Mouse (Mus musculus): ENCODE measurements around the gene Cd300e. TPM values are rescaled to one million over a fixed set of nuclear protein-coding genes. Genes with fewer than 3 reads are reported as not detected.
"Not testable (repeated sequence)": the region's sequence is repeated elsewhere in the genome, so short reads cannot be mapped to it uniquely, and the experiment has no call there.

Gene Cd300e
- total RNA-seq, 2 experiments from 2014 or later = not detected

DNA sequence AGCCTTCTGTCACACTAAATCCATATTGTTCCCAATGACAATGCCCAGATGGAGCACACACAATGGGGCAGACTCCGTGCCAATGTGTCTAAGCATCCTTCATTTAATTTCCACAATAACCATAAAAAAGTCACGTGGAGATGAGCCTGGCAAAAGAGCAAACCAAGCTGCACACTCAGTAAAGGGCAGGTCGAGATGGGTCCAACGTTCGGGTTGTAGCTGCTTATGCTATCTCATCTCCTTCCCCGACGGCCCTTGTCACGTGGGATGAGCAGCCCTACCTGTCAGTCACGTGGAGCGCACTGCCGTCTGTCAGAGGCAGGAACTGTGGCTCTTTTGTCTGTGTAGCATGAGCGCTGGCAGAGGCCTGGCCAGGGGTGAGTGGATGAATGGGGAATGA, 22.6 kb upstream of the Cd300e start:
- no peak for ATAC-seq (replicated peaks; ENCODE audit: low FRiP score, low TSS enrichment, poor library complexity, severe bottlenecking)

DNA sequence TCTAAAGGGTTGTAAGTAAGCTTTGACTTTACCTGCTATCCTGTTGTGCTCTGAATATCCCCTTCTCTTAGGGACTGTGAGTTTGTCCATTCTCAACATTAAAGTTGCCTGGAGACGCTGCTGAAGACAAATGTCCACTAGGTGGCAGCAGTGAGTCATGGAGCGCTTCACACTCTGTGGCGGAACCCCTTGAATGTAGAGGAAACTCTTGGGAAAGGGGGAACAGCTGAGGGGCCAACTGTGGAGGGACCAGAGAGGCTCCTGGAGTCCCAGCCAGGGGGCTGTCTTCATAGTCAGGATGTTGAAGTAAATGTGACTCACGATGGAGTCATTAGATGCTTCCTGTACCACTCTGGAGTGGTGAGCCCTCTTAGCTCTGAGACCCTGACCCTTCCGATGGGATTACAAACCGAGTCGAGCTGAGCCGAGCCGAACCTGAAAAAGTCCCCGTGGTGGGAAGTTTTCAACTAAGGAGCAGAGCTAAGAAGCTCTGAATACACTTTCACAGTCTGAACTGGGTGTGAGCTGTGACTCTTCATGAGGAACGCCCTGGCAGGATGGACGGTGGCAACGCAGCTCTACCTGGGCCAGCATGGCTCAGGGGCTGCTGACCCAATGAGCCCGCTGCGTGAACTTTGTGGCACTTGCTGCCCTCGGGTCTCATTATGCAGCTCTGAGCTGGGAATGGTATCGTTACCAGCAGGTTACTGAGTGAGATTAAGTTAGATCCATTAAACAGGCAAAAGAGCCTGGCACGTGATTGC, 21.6 kb upstream of the Cd300e start:
- ATAC-seq (replicated peaks; ENCODE audit: low FRiP score, low TSS enrichment, poor library complexity, severe bottlenecking) = peak; percentile 80

DNA sequence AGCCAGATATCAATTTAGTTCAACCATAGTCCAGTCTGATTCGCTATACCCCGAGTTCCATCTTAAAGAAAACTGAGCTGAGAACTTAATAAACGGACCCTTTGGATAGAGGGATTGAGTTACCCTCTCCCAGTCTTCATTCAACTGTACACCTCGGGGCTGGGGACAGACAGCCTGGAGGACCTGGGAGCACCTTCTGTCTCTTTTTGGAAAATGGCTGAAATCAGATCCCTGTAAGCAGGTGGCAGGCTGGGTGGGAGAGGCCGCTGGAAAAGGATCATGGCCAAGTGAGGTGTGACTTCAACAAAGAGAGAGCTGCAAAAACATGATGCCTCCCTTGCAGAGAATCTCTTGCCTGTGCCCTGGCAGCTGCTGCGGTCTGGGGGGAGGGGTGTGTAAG, 20.2 kb upstream of the Cd300e start:
- ATAC-seq (replicated peaks; ENCODE audit: low FRiP score, low TSS enrichment, poor library complexity, severe bottlenecking) = no peak

DNA sequence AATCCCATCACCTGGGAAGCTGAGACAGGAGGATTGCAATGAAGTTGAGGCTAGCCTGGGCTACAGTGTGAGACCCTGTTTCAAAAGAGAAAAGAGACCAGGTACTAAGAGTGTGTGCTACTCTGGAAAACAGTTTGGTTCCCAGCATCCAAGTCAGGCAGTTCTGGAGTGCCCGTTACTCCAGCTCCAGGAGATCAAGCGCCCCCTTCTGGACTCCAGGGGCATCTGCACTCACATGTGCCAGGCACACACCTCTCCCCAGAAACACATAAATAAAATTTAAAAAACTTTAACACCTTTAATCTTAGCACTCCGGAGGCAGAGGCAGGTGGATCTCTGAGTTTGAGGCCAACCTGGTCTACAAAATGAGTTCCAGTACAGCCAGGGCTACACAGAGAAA, 19.4 kb upstream of the Cd300e start:
- ATAC-seq (replicated peaks; ENCODE audit: low FRiP score, low TSS enrichment, poor library complexity, severe bottlenecking) = no peak

DNA sequence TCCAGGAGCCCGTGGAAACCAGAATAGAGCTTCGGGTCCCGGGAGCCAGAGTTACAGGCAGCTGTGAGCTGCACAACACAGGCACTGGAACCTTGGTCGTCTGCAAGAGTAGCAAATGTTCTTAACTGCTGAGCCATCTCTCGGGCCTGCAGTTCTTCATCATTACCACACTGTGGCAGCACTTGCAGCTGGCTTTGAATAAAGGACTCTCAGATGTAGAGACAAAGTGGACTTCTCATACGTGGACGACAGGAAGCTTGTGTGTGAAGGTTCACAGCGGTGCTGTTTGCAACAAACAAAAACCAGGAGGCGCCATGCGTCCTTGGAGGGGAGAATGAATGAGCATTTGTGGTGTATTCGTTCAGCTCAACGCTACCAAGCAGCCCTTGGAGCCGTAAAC, 18.9 kb upstream of the Cd300e start:
- ATAC-seq (replicated peaks; ENCODE audit: low FRiP score, low TSS enrichment, poor library complexity, severe bottlenecking) = peak; percentile 69; the same call in 1 of the 2 replicates

DNA sequence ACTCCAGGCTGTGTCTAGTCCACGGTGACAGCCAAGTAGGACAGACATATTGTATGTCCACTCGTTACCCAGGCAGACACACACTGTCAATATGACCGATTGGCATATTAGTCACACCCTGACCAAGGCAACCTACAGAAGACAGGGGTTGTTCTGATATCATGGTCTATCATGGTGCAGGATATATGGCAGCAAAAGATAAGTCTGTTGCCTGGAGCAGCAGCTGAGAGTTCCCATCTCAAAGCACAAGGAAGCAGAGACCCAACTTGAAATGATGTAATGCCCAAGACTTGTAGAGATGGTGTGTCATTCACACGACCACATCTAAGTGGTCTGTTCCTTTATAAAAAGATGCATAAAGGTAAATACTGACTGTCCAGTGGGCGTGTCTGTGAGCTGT, 16.7 kb upstream of the Cd300e start:
- ATAC-seq (replicated peaks; ENCODE audit: low FRiP score, low TSS enrichment, poor library complexity, severe bottlenecking) = no peak

DNA sequence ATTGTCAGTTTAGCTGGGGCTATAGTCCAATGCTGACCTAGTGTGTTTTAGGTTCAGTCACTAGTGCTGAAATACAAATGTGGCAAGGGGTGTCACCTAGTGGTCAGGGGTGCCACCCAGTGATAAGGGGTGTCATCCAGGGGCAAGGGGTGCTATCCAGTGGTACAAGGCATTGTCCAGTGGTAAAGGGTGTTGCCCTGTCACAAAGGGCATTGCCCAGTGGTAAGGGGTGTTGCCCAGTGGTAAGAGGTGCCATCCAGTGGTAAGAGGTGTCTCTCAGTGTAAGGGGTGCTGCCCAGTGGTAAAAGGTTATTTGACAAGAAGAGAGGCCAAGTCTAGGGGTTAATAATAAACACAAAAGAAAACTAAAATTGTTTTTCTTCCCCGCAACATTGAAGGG, 15.5 kb upstream of the Cd300e start:
- ATAC-seq (replicated peaks; ENCODE audit: low FRiP score, low TSS enrichment, poor library complexity, severe bottlenecking) = no peak

DNA sequence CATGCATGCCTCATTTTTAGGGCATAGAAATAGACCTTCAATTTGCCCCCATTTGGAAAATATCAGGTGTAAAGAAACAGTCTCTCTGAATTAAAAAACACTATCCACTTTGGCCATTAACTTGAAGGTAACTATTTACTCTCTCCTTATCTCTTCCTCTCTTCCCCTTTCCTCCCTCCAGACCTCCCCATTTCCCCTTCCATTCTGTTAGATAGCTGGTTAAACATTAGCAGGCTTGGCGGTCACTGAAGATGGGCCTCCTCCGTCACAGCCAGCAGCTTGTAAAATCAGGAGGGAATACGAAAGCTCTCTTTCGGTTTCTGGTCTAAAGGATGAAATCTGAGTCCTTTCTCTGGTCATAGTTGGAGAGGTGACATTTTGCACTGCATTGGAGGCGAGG, 13.9 kb upstream of the Cd300e start:
- no peak for ATAC-seq (replicated peaks; ENCODE audit: low FRiP score, low TSS enrichment, poor library complexity, severe bottlenecking)

DNA sequence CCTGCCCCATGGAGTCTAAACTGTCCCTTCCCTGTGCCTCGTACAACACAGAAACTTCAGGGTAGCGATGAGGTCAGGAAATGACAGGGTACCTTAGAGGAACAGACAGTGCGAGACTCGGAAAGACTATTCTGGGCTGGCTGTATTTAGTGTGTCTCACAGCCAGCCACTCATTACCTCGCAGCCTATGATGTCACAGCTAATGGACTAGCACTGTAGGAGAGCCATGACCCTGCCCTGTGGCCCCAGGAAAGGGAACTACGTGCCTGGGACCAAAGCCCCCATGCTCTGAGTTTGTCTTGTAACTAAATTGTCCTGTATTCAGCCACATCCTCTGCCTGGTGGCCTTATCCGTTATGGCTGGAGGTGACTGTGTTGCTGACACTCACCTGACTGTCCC, 13.4 kb upstream of the Cd300e start:
- ATAC-seq (replicated peaks; ENCODE audit: low FRiP score, low TSS enrichment, poor library complexity, severe bottlenecking) = no peak

DNA sequence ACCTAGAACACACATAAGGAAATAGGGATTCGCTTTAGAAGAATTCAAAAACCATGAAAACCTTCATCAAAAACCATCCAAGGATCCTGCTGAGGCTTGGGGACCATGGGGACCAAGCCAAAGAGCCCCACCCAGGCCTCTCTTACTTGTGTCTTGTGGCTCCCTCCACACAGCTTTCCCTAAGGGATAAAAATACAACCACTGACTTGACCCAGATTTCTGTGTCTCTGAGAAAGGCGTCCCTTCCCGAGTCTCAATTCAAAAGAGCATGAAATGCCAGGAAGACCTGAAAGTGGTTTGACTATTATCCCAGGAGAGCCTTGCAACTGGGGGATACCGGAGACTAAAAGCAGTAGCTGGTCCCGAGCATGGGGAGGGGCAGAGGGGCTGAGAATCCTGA, 11.0 kb upstream of the Cd300e start:
- no peak for ATAC-seq (replicated peaks; ENCODE audit: low FRiP score, low TSS enrichment, poor library complexity, severe bottlenecking)

DNA sequence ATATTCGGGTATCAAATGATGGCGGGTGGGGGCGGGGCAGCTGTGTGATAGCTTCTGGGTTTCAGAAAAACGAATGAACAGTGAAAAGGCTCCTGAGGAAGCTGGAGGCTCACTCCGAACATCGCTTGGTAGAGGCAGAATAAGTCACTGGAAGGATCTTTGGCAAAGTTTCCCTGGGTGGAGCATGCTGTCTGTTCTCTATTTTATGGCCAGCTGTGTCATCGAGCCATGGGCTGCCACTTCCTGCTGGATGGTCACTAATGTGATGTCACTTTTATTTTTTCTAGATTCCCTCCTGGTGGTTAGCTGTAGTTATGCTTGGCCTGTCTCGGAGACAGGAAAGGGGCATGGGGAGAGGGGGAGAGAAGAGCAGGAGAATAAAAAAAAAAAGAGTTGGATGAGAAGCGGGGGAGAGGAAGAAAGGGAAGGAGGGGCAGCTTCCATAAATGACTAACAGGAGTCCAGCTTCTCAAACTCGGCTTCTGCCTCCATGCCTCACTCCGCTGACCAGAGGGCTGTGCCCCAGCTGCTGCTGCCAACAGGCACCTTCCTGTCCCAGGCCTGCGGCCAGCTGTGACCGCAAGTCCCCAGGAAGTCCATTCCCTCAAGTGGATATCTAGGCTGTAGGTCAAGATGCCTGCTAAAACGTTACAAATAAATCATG, 9.8 kb upstream of the Cd300e start:
- ATAC-seq (replicated peaks; ENCODE audit: low FRiP score, low TSS enrichment, poor library complexity, severe bottlenecking) = no peak

DNA sequence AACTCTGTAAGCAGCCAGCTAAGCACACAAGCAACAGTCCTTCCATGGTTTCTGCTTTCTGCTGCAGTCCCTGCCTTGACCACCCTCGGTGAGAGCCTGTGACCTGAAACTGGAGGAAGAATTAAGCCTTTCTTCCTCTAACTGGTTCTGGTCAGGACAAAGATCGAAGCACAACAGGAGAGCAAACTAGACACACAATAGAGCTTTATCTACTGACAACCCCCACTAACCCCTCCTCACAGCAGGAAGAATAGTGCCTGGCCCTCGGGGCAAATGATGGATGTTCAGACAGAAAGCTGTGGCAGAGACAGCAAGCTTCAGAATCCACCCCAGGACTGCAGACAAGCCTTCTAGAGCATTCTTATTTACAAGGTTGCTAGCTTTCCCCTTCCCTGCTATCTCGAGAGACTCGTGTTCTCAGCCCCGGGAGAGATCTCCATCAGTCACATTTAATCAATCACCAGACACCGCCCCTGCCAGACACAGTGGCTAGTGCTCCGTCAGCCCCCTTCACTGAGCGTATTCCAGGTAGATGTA, 9.1 kb upstream of the Cd300e start:
- no peak for ATAC-seq (replicated peaks; ENCODE audit: low FRiP score, low TSS enrichment, poor library complexity, severe bottlenecking)

DNA sequence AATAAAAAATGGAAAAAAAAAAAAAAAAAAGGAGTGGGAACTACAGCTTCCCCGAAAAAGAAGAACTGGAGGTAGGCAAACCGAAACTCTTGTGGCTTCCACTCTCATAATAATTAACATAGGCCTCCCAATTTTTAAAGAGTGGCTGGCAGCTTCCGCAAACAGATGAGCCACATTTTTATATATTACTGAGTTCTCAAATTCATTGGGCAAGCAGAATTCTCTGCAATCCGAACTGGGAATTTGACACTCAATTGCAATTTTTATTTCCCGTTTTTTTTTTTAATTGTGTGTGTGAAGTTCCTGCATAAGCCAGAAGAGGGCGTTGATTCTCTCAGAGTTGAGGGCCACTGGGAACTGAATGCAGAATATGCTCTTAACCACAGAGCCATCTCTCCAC, 4.8 kb upstream of the Cd300e start:
- no peak for ATAC-seq (replicated peaks; ENCODE audit: low FRiP score, low TSS enrichment, poor library complexity, severe bottlenecking)

DNA sequence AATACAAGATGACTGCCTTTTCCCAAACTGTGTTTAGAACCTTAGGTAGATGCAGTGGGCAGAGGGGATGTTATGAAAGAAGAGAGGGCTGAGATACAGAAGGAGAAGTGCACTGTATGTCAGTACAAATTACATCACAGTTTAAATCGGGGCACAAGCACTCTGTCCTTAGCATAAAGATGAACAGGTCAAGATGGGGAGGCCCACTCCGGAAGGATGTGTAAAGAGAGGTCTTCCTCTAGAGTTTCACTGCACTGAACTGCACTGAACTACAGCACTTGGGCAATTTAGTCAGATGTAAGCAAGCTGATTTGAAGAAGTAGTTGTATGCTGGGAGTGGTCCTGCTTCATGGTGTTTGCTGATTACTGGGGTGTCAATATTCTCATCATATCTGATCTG, 2.2 kb downstream of the Cd300e start:
- ATAC-seq (replicated peaks; ENCODE audit: low FRiP score, low TSS enrichment, poor library complexity, severe bottlenecking) = no peak

DNA sequence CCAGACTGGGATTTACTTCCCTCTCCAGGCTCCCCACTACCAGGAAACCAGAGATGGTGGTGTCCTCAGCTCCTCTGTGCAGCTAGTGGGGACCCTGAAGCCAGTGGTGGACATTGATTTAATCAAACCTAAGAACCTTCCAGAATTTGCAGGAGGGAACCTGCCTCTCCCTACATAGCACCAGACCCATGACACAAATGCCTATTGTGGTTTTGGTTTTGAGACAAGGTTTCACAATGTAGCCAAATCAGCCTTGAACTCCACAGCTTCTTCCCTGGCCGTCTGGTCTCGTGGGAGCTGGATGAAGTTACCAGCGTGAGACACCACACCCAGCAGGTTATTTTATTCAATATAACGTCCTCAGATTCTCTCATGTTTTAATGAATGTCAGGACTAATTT, 3.3 kb downstream of the Cd300e start:
- ATAC-seq (replicated peaks; ENCODE audit: low FRiP score, low TSS enrichment, poor library complexity, severe bottlenecking) = no peak

DNA sequence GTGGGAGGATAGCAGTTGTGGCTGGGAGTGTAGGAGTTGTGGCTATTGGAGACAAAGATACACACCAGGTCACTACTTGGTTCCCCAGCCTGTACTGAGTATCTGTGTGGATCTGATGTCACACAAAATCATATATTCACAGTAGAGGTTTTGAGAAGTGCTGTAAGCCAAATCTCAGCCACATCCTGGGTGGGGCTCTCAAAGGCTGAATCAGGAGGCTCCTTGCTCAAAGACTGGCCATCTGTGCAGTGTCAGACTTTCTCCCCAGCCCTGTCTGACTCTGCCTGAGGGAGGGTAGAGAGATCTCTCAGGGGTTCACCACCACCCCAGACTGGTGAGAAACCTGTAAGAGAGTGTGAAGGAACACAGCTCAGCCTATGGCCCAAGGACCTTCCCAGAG, 7.4 kb downstream of the Cd300e start:
- no peak for ATAC-seq (replicated peaks; ENCODE audit: low FRiP score, low TSS enrichment, poor library complexity, severe bottlenecking)

DNA sequence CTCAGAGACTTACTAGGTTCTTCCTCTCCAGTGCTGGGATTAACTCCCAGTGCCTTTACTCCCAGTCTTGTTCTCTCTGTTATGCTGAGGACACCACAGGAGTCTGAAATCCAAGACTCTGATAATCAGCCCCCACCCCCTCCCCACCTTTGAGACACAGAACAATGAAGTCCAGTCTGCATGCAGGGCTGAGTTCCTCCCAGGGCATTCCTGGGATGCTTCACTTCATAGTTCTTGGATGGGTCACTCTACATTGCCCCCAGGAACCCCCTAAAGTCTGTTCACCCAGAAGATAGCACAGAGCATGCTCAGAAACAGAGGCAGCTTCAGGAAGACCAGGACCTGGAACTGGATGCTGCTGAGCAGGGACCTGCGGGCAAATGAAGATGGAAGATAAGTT, 9.0 kb downstream of the Cd300e start:
- ATAC-seq (replicated peaks; ENCODE audit: low FRiP score, low TSS enrichment, poor library complexity, severe bottlenecking) = no peak

DNA sequence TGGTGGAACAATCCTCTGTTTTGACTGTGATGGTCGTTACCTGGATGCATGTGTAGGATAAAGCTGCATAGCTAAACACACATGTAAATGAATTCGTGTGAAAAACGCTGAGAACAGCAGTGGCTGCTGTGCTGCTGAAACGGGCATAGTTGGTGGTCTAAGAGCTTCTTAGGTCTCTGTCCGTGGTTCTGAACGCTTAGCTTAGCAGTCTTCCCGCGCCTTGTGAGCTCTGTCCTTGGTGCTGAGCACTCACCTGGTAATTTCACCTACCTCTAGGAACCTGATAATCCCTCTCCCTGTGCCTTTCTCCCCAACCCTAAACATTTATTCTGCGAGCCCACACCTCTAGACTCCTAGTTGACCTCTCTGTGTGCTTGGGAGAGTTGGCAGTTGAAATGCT, 9.8 kb downstream of the Cd300e start:
- peak; percentile 60 for ATAC-seq (replicated peaks; ENCODE audit: low FRiP score, low TSS enrichment, poor library complexity, severe bottlenecking)

DNA sequence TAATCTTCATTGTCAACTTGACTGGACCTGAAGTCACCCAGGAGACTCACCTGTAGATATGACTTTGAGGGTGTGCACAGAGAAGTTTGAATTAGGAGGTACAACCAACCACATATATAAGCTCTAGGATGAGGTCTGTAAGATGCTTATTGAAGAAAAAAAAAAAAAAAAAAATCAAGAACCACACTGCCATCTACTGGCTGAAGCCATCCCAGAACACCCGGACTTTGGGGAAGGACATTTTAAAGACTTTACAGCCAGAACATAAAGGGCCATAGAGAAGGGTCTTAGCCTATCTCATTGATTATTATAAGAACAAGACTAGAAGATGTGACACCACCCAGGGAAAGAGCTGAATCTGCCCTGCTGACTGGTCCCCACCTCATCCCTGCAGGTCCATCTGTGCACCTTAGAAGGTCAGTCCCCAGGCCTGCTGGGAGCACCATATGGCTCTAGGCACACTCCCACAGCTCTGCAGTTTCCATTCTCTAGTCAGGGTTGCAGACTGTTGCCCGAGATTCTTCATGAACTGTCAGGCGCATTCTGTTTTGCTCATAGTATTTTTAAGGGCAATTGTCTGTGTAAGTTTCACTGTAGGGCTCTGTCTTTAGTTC, 12.6 kb downstream of the Cd300e start:
- no peak for ATAC-seq (replicated peaks; ENCODE audit: low FRiP score, low TSS enrichment, poor library complexity, severe bottlenecking)

DNA sequence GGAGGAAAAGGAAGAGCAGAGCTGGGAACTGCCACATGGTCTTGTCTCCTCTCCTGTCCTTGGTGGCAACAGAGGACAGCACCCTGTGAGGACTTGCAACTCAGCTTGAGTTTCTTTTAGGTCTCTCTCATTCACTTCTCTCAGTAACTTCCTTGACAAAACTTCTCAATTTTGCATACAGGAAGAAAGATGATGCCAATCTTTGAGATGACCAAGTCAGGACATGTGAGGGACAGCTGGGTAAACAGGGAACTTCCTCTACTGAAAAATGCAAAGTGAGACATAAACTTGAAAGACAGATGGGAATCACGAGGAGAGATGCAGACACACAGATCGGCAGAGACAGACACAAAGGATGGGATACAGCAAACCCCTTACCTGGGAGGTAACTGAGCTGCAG, 13.7 kb downstream of the Cd300e start, which contains the start of gene Cd300ld3:
Gene Cd300ld3, minus strand, starts transcription at position 151 of the 400 bp plus-strand sequence.
- ATAC-seq (replicated peaks; ENCODE audit: low FRiP score, low TSS enrichment, poor library complexity, severe bottlenecking) = no peak

DNA sequence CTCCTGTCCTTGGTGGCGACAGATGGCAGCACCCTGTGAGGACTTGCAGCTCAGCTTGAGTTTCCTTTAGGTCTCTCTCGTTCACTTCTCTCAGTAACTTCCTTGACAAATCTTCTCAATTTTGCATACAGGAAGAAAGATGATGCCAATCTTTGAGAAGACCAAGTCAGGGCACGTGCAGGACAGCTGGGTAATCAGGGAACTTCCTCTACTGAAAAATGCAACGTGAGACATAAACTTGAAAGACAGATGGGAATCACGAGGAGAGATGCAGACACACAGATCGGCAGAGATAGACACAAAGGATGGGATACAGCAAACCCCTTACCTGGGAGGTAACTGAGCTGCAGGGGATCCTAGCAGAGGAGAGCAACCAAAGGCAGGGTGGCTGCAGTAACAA, 24.3 kb downstream of the Cd300e start, which contains the start of gene Cd300ld5:
Gene Cd300ld5, minus strand, starts transcription at position 101 of the 400 bp plus-strand sequence.
- not testable (repeated sequence) for ATAC-seq (replicated peaks; ENCODE audit: low FRiP score, low TSS enrichment, poor library complexity, severe bottlenecking)

All from megakaryocyte-erythroid progenitor cell, adult 5-6 weeks (primary cell).